Mouse (Mus musculus): ENCODE measurements around the gene Gm19426.

DNA sequence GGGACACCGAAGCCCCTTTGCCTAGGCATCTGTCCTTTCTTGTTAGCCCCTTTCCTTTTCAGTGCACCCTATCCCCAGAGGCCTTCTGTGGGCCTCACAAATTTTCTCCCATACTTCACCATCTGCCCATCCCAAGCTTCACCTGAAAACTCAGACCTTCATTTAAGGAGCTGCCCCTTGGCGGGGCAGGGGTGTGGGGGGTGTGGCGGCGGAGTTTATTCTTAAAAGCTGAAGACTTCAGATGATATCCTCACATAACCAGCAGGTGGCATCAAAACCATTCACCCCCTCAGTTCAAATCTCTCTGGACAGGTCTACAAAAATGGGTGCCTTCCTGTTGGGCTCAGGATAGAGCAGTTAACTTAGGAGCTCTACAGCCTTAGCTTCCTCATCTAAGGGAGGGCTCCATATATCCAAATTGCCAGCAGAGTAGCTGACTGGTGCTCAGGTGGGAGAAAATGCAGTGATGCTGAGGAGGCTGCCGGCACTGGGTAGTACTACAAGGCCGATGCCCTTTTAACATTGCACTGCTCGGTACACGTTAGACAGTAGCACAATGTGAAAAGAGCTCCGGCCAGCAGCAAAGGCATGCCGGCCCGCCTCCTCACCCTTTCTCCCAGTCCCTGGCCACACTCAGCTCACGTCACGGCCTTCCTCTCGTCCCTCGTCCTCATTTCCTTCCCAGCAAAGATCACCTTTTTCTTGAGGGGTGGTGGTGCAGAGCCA lies 2.7 kb downstream of the Gm19426 start:
- TF ChIP-seq CTCF (IDR thresholded peaks at IDR 0.05) (peak; percentile 58), EP300 (IDR thresholded peaks at IDR 0.05) (no peak)

All from lung, postnatal 0 days (tissue).